Mouse (Mus musculus) urinary bladder, postnatal 4 days (tissue): ENCODE data around the gene Pgpep1.

Experiments used
- DNase-seq, 2 experiments: peaks; one replicate each; pipeline ENCODE4 v3.0.0; 2021 to 2022; ENCODE audit warnings: low spot score in 2 of 2

Gene Pgpep1

DNA sequence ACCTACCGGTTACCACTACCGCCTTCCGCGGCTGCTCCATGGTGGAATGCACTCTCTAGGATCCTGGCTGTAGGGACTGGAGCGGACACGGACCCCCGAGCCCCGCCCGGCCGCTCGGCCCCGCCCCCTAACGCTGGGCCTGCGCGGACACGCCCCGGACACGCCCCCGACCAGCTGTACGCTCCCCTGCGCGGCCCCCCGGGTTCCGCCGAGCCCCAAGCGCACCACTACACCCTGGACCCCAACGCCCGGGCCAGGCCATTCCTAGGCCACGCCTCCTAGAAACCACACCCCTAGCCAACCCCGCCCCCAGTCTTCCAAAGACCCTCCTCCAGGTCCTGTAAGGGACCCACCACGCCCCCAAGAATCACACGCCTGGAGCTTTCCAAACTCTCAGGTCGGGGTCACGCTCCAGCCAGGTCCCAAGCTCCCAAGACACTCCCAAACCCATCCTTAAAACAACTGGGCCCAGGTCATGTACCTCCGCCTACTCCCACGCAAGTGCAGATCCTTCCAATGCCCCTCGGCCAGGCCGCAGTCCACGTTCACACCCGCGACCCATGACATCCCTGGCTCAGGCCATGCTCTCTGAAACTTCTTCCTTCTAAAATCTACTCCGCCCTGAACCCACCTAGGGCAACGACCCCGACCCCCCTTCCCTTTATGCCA lies 450 bp downstream of the Pgpep1 start:
- peak; percentile 94 to 97 for DNase-seq

DNA sequence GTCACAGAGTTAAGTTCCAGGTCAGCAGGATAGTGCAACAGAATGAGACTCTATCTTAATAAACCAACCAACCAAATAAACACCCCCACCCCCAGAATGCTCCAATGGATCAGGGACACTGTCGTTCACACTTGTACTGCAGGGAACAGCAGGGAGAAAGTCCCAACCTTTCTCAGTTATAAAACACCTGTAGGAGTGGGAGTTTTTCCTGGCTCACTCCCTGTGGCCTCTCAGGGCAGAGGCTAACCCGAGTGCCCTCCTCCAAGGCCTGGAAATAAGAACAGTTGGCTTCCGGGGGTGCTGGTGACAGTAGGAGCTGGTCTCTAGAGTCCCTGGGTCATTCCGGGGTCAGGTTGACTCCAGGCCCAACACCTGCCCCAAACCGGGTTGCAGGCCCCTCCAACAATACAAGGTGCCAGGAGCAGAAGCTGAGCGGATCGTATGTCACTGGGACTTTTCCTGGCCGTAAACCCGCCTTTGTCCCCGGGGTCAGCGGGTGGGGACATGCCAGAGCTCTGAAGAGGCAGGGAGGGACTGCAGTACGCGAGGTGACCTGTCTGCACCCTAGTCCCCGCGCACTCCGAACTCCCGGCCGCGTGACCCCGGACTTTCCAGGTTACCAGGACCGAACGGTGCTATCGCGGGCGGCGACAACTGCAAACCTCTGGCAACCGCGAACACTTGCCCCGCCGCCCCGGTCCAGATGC lies 1.1 kb downstream of the Pgpep1 start:
- DNase-seq: no peak

DNA sequence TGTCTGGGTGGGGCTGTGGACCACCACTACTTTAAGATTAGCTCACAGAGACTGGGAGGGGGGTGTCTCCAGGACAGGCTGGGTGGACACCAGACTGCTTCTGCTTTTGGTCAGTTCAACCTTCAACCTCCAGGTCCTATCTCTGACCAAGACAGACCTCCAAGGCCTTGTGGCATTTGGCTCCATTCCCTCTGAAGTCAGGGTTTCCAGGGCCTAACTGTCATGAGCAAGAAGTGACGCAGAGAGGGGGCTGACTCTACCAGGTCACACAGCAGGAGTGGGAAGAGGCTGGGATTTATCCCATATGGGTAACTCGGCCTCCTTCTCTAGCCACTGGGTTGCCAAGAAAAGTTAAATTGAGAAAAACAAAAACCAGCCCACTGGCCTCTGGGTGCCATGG lies 2.4 kb downstream of the Pgpep1 start:
- no peak for DNase-seq

DNA sequence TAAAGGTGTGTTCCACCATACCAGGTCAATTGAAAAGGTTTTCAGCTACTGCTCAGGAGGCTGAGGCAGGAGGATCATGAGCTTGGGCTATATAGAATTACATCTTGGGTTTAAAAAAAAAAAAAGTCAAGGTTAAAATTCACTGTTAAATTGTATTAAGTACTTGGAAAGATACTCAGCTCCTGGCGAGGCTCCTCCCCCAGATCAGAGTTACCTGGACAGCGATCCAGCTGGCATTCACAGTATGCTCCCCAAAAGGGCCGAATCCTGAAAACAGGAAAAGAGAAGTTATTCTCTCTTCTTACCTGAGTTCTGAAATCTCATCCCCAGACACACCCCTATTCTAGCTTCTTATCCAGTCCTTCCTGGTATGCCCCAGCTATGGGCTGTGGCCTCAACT lies 3.0 kb downstream of the Pgpep1 start:
- no peak for DNase-seq

DNA sequence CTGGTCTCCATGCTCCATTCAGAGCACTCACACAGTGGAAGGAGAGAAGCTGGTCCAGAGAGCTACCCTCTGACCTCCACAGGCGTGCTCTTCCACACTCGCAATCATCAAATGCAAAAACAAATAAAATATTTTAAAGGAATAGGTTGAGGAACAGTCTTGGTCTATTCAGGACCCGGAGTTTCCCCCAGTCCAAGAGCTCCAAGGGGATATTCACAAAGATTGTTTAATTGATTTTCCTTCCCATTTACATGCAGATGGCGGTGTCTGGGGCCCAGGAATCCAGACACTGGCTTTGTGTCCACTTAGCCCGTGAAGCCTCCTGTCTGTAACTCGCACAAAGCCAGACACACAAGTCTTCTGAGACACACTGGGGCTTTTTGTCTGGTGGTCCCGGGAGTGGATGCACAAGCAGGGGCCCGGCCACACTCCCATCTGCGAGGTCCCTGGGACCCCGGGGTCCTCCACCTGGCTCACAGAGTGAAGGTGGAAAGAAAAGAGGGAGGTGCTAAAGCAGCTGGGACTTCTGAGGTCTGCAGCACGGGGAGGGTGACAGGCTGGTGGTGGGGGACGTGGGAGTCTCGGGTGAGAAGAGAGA lies 3.9 kb downstream of the Pgpep1 start:
- no peak for DNase-seq

DNA sequence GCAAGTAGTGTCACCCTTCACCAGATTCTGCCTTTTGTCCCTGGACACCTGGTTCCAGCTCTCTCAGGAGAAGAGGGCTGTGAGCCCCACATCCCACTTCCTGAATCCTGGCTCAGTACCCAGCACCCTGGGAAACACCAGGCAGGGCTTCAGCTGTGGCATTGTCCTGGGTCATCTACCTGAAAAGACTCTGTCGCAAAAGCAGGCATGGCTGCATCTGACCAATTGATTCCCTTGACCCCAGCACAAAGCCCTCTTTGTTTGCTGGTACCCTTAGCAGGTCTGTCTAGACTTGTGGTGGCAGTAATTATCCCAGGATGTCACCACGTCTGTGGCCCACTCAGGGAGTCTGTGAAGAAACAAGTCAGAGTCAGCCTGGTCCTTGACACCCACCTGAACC lies 4.7 kb downstream of the Pgpep1 start:
- DNase-seq: no peak

DNA sequence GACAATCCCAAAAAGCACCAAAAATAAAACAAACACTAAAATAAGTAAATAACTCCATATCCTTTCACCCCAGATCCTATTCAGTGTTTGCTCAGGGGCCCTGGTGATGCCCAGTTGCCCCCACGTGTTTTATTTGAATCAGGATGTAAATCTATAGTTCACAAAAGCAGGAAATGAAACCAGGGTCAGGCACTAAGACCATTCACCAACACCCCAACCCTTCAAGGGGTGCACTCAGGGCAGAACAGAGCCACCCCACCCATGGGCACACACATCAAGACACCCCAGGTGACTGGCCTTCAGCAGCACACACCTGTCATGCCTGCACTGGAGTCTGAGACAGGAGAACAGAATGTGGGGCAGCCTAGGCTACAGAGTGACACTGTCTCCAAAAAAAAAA lies 6.1 kb downstream of the Pgpep1 start:
- DNase-seq: no peak

DNA sequence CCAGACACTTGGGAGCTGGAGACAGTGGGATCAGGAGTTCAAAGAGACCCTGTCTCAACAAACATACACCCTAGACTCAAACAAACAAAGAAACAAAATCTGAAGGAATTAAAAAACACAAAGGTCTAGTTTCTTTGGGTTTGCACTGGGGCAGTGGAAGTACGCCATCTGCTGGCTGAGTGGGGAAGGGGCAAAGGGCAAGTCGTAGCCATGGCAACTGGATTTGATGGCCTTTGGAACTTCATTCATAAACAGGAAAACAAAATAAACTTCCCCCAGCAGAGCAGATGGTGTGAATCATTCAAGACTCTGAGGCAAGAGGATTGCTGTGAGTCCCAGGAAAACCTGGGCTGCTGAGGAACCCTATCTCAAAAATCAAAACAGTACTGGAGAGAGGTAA lies 7.0 kb downstream of the Pgpep1 start:
- no peak for DNase-seq

DNA sequence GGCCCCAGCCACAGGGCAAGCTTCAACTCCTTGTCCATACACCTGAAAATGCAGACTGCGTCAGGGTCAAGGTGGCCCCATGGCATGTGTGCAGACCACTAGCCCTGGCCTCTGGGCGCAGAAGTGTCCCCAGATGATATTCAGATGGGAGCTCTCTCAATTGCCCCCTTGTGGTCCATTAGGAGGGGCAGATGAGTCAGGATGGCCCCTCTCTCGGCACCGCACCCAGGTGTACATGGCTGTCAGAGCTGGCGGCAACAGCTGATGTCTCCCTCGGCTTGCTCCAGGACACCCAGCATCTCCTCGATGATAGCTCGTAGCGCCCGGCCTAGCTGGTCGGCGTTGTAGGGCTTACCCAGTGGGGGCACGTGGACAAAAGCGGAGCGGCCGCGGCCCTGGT lies 9.8 kb downstream of the Pgpep1 start:
- no peak for DNase-seq

DNA sequence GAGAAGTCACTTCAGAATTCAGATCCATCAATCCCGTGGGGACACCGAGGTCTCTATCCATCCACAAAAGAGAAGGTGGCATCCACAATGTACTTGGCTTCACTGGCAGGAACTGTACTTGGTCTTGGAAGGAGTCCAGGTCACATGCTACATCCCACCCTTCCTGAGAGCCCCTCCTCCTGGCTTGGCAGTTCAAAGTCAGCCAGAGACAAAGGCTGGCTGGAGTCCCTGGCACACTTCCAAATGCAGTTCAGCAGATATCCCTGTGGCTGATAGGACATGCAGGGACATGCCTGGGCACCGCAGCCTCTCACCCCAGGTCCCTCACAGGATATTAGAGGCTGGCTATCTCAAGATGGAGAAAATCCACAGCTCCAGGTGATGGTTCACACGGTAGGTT lies 10.9 kb downstream of the Pgpep1 start:
- DNase-seq: peak; percentile 74 to 78

DNA sequence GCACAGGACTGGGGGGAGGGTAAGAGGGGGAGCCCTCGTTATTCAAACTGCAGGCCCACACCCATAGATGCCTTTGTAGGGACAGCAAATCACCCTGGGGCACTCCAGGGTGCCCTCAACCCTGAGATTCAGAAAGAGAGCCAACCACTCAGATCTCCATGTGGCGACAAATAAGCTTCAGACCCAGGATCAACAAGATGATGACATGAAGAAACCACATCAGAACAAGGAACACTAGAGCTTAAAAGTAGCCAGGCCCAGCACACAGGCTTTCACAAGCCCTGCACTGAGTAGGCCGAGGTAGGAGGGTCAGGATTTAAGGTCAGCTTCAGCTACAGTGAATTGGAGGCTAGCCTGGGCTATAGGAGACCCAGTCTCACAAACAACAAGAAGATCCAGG lies 11.3 kb downstream of the Pgpep1 start:
- no peak for DNase-seq

DNA sequence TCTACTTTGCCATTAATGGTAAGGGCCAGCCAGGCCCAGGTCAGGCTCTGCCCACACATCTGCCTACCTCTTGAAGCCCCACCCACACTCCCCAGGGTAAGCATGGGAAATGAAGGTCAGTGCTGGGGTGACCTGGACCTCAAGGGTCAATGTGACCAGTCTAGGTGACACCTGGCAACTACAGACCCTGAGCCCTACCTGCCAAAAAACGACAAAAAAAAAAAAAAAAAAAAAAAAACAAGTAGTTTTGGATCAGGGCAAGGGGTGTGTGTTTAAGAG lies 12.1 kb downstream of the Pgpep1 start:
- no peak for DNase-seq

DNA sequence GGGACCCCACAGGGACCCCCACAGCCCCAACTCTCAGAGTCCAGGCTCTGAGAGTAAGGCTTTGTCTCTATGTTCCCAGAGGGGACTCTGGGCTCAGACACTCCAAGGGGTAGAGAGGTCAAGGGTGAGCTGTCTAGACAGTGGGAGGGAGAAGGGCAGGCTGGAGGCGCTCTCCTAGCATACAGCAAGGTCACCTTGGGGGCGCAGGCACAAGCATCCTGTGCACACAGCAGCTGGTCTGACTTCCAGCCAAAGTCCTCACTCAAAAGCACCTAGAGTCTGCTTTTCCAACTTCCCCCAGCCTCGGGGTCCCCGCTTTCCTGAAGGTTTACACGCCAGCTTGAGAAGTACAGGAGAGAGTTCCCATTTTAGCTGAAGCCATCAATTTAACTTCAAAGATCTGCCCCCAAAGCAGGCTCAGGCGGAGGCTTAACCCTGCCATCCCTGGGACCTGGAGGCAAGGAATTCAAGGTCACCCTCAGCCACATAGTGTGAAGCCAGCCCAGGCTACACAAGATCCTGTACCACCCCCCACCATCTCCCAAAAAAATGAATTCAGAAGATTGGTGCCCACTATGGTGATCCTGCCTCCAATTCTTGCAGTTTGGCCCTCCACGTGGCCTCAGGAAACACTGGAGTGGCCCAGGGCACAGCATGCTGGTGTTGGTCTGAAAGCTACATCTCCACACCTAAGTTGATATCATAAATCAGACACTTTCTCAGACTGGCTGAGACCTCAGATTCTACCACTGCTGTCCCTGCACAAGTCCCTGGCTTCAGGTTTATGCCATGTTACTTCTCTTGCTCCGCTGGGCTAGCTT lies 12.6 kb downstream of the Pgpep1 start:
- no peak for DNase-seq

DNA sequence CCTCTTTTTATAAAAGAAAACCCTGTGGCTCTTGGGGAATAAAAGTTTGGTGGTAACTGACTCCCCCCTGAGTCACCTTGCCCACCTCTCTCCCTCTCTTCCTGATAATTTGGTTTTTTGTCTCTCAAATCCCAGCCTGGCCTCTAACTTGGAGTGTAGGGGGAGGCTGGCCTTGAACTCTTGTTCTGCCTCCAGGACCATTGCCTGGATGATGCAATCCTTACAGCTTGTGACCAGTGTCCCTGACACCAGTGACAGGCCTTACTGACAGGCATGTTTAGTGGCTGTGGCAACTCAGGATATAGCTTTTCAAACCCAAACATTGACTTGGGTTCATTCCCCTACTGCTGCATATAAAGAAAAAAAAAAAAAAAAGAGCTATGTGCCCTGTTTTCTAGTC lies 13.4 kb downstream of the Pgpep1 start:
- no peak for DNase-seq

DNA sequence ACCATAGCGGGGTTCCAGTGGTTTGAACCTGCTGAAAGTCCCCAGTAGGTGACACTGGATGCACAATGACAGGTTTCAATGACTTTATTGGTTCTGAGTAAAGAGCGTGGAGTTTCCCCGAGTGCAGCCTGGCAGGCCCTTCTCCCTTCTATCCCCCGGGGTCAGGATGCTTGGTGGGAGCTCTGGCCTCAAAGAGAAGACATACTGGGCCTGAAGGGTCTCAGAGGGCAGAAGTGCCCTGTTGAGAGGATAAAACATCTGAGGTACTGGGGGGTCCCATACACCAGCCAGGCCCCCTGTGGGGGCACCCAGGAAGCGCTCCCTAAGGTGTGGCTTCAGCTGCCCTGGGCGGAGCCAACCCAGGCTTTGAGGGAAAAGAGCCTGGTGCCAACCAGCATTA lies 13.8 kb downstream of the Pgpep1 start:
- no peak for DNase-seq

DNA sequence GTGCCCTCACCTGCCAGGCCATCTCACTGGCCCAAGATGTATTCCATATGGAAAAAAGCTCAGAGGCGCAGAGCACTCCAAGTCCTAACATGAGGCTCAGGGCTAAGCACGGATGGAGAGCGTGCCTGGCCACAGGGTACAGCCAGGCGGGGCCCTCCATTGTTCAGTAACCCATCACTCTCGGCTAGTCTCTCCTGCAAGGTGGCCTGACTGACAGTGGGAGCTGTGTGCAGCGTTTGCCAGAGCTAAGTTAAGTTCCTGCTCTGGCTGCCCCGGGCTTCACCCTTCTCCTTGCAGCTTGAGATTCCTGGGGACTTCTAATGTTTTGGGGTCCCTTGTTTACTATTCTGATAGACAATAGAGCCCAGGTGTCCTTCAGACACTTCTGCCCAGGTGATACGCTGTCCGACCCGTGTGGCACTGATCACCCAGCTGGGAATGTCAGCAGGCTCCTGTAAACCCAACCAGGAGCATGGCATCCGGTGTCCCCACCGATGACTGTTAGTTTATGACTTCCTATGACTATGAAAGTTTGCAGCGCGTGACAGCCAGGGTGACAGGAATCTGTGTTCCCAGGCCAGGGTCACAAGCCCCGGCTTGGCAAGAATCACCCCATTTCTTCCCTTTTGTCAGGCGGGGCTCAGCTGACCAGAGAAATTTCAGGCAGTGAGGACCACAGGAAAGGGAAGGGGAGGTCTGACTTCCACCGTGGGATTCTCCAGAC lies 14.5 kb downstream of the Pgpep1 start:
- DNase-seq: no peak

DNA sequence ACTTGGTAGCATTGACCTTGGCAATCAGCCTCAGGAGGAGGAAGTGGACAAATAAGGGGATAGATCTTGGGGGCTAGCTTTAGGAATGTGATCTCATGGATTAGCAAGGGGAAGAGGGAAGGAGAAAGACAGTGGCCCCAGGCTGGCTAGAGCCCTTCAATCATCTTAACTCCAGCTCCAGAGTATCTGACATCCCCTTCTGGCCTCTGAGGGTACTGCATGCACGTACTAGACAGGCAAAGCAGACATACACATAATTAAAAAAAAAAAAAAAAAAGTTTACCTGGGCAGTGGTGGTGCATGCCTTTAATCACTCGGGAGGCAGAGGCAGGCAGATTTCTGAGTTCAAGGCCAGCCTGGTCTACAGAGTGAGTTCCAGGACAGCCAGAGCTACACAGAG lies 16.1 kb downstream of the Pgpep1 start:
- DNase-seq: no peak

DNA sequence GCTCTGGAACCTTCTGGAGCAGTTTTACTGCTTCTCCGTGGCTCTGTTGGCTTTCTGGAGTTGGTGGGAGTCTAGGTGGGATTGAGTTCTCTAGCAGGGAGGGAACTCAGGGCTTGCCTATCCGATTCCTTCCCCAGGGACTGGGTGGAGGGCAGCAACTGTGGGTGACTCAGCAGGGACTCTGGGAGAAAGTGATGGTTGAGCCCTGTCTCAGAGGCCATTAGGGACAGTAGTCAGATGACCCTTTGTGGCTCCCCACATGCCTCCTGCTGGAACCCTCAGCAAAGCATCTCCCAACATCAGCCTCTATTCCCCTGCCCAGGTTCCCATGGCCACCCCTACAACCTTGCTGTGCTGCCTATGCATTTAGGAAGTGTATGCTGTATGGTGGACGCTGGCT lies 17.2 kb downstream of the Pgpep1 start:
- no peak for DNase-seq

DNA sequence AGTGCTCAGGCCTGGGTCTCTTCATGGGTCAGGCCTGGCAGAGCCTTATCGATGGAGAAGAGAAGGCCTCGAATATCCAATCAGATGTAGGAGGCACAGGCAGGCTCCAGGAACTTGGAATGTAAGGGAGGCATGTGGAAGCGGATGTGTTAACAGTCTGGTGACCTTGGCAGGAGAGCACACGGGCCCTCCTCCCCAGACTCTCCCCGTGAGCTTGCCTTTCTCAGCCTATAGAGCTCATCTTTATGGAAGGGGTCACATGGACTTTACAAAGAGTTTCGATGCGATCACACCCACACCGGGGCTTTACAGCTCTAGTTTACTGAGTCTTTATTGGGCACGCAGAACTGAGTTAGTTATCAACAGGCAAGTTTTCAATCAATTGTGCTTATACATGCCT lies 21.4 kb downstream of the Pgpep1 start:
- DNase-seq: no peak

DNA sequence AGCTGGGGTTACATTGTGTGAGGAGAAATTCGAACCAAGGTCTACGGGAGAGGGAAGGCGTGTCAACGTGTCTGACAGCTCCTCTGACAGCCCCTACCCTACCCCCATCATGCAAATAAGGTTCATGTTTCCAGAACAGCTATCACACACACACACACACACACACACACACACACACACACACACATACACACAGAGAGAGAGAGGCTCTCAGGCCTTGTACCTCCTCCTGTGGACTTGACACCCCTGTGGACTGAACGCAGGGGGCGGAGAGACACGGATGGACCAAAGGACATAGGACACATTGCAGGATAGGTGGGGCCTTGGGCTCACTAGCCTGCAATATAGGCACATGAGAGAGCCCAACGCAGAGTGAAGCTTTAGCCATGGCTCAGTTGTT lies 23.4 kb downstream of the Pgpep1 start:
- DNase-seq: no peak

DNA sequence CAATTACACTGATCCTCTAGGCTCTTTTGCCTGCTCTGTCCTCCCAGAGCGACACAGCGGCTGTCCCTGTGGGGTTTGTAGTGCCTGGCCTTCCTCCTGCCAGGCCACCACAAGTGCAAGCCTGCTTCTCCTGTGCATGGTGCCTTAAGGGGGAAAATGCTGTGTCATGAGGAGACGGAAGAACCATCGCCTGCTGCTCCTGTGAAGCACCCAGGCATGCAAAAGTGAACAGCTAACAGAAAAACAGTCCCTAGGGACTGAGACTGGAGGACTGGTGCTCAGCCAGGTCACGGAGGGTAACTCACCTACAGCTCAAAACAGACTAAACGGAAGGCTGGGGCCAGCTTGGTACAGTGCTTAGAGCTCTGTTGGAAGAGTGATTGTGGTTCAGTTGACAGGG lies 24.7 kb downstream of the Pgpep1 start:
- DNase-seq: no peak

DNA sequence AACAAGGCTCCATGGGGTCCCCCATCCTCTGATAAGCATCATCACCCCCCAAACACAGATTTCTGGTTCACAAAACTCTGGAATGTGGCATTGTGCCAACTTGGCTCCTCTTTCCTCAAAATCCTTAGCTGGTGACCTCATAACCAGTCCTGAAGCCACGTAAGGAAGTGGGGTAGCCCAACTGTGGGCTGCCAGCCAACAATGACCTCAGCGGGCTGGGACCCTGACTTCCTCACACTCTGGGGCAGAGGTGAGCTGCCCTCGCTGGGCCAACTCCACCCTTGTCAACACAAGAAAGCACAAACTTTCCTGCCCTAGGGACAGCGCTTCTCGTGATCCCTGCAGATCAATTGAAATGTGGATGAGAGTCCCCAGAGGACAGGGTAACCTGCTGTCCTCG lies 26.1 kb downstream of the Pgpep1 start:
- peak; percentile 49 to 75 for DNase-seq
